Mouse (Mus musculus) lung, postnatal 0 days (tissue): ENCODE measurements around the gene Adgrl2.

Experiments used
- CTCF ChIP-seq: IDR thresholded peaks from 2 replicates; pipeline ENCODE4 v1.5.1; 2016; ENCODE audit warnings: antibody characterized with exemption, mild to moderate bottlenecking
- EP300 ChIP-seq: IDR thresholded peaks from 2 replicates; pipeline ENCODE4 v1.6.1; 2016; ENCODE audit warnings: antibody characterized with exemption, mild to moderate bottlenecking, control low read depth

GRCm38 (mm10) chr3:149001364-149001763 lies 11.0 kb upstream of the Adgrl2 start:
- TF ChIP-seq CTCF (no peak), EP300 (no peak)
